Mouse (Mus musculus) adrenal gland, adult (tissue): ENCODE results near the gene Stpg1.

Source experiments
- DNase-seq, 2 experiments: peaks; one replicate each; pipeline ENCODE4 v3.0.0; 2022 to 2023; ENCODE audit warnings: low spot score in 1 of 2; ENCODE audit not compliant: inconsistent age in 2 of 2

Stpg1 gene

DNA sequence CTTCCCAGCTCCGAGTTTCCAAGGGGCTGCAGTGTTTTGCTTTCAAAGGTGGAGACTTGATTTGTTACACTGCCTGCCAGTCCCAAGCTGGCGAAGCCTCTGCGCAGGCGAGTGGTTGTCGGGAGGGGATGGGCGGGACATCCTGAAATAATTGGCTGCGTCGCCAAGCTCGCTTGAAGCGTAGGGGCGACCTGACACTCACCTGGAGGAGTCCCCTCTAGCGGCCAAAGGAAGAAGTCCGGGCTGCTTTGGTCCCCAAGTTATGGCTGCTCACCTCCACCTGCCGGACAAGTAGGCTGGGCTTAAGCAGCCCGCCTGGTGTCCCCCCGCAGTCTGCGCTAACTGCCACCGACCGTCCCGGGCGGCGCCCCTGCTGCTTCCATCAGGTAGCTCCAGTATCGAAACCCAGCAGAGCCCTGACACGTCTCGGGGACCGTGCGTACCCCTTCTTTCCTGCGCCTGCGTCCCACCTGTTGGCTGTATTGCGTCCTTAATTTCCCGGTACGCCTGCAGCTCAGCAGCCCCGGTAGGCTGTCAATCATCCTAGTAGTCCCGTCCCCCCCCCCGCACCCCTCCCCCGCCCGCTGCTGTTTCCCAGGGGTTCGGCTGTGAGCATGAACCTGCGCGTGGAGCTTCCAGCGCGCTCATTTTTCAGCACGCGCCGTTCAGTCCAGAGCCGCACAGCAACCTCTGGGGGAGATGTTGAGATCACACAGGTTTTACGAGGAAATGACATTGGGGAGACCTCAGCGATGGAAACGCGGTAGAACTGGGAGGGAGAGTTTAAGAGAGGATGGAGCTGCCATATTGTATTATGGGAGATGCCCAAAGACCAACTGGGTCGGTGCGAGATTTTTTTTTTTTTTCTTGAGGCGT is at the start of gene Stpg1, which contains the start of gene Nipal3:
Gene Stpg1 (plus strand): TSS at position 270 of the 876 bp plus-strand sequence.
Gene Nipal3 (minus strand): TSS at position 518 of the 876 bp plus-strand sequence.
- peak; percentile 92 to 96 for DNase-seq

DNA sequence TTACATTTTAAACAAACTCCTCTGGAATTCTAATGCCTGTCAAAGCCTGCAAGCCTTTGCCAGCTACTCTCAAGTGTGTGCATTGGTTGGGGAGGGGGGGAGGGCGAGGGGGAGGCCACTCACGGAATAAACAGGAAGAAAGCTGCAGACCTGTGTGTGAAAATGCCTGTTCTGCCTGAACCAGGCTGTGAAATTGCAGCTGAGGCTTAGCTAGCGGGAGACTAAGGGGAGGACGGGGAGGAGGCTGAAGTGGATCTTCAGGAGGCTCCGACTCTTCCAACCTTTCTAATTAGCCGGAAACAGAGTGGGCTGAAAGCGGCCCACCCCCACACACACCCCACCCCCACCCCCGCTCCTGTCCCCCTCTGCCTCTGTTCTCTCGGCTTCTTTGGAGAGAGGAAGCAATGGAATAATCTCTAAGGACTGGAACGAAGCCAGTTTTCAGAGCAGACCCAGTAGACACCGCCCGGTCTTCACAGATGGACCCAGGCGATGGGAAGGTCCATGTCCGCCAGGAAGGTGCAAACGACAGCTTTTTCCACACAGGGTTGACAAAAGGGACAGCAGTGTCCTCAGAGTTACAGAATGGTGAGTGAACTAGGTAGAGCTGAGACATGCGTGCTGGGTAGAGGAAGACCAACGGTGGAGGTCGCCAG is 43.1 kb upstream of the Stpg1 start:
- no peak for DNase-seq

DNA sequence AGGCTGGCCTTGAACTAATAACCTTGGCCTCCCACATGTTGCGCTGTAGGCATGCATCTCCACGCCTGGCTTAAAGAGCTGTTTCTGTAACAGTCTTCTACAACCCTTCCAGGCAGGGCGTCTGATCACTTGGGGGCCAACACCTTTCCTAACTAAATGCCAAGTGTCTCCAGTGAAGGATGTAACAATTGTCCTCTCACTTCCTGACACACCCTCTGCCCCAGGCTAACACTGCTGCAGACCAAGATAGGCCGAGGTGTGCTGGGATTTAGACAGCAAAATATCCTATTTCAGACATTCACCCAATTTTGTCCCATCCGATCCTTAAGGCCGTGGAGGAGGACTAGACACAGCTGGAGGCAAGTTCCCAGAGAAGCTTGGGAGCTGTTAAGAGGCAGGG is 41.4 kb upstream of the Stpg1 start:
- DNase-seq: peak in 1 of 2 experiments; percentile 39

DNA sequence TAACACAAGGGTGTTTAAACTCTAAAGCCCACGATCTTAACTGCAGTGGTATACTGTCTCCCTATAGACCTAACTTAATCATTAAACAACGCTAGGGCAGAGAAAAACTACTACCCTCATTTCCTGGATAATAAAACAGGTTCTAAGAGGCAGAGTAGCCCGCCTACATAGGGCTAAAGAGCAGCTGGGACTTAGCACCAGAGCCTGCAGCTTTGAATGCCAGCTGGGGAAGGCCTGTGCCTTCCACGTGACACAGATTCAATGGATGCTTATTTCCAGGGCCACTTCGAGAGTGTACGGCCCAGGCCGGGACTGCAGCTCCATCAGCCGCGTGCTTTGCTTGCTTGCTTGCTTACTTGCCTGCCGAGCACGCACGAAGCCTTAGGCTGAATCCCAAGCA is 41.0 kb upstream of the Stpg1 start:
- no peak for DNase-seq

DNA sequence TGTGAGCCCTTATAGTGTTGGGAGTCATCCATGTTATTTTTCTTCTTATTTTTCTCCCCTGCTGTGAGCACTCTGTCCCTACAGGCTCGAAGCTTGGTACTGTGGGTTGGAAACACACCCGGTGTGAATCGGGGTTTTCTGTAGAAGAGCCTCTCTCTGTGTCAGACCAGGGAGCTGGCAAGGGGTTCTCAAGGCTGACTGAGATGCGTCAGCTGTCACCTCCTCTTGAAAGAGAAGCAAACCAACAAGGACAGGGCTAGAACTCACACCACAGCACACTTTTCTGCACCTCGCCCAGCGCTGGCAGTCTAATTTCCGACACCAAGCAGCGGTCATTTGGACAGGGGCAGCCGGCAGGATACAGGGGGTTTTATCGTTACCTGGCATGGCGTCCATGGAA is 31.2 kb upstream of the Stpg1 start:
- peak in 1 of 2 experiments; percentile 62 for DNase-seq

DNA sequence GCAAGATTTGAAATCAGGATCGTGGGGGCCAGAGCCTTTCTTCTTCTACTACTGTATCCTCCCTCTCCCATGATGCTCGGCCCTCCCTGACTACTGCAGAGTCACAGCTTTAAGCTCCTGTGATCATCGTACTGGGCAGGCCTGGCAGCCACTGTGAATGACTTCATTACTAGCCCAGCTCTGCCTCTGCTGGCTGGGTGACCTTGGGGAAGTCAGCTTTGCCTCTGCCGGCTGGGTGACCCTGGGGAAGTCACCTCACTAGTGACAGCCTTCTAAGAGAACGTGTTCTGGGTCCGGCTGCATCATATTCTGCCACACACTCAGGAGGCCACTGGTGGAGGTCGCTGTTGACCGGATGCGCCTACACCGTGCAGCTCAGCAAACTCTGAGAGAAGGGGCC is 16.7 kb upstream of the Stpg1 start:
- DNase-seq: peak; percentile 21 to 50

DNA sequence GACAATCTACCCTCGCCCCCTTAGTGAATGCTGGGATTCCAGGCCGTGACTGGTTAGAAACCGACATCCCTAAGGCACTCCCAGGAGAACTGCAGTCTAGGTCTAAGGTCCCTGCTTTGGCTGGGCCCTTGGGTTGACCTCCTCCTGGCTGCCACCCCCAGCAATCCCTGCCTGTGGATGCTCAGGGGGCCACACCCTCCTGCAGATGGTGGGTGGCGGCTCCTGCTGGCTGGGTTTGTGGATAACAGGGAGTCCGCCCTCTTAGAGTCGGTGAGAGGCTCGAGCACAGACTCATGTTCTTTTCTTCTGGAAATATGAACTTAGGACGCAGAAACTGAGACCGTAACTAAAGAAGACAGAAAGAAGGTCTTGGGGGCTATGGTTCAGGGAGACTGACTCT is 14.2 kb upstream of the Stpg1 start:
- no peak for DNase-seq

DNA sequence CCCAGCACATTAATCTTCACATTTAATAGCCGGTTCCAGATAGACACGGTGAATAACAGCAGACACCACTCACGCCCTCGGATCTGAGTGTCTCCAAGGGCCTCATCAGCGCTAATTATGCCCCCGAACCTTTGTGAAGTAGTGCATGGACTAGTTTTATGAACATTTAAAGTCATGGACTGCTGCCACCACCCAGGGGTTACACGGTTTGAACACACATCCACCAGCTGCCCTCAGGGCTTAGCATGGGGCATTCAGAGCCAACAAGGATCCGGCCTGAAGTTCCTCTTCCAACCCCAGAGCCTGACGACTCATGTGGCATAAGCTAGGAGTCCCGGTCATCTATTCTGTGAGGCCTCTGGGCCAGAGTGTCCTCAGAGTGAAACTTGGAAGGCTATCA is 9.5 kb upstream of the Stpg1 start:
- no peak for DNase-seq

DNA sequence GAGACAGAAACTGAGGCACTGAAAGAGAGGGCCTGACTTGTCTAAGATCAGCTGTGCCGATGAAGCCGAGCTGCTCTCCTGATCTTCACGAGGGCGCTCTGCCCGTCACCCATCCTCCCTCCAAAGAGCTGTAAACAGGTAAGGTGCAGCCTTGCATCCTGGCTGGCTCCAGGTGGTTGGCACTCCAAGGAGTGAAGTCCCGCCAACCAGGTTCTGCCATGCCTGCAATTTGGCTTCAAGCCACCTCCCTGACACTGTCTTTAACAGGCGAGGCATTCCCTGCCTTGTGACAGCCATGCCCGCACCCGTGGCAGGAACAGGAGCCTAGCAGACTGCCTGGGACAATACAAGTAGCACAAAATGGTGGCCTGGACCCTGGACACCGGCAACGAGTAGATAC is 8.2 kb upstream of the Stpg1 start:
- no peak for DNase-seq

DNA sequence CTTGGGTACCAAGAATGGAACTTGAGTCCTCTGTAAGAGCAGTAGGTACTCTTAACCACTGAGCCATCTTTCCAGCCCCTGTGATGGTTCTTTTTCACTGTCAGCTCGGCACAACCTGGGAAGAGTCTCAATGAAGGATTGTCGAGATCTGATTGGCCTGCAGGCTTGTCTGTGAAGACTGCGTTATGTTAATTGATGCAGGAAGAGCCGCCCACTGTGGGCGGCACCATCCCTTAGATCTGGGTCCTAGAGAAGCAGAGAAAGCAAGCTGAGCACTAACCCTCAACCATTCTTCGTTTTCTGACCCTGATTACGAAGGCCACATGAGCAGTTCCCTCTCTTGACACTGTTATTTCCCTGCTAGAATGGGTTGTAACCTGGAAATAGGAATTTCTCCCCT is 5.3 kb upstream of the Stpg1 start:
- no peak for DNase-seq

DNA sequence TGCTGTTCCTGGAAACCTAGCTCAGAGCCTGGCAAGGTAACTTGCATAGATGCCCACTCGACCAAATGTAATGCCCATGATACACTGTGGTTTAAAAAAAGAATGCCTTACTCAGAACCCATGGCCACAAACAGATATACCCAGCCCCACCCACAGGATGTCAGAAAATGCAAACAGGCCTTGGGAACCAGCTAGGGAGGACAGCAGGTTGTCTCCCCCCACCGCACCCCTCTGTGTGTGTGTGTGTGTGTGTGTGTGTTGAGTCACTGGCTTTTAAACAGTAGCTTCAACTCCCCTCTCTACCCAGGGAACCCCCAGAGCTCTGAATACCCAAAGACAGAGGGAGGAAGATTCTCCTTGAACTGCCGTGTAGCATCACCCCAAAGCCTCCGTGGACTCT is 1.3 kb upstream of the Stpg1 start:
- DNase-seq: no peak

DNA sequence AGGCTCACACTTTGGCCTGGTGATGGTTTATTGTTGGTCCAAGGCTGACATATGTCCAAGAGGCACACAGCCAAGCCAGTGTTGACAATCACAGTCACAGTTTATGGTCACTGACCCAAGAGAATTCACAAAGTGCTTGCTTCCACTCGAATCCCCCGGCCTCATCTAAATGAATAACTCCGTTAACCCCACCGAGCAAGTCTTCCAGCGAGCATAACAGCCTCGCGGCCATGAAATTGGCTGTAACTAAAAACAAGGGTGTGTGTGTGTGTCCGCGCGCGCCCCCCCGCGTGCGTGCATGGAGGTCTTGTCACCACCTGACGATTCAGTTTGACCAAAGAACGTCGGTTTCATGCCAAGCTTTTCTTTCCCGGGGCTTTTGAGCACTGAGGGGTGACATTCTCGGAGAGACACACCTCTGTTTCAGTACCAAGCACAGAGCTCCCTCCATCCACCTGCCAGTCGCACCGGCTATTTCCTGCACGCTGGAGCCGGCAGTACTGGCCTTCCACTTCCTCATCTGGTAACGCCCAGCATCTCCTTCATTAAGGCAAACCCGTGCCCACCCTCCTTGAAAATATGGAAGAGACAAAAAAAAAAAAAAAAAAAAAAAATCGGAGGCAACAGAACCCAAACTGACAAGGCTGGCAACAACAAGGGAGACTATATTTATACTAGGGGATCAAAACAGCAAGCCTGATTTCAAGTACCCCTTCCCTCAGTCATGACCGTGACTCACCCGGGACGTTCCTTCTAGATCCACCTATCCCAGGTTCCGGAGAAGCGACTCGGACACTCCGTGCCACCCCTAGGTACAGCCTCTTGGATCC is 684 bp upstream of the Stpg1 start:
- DNase-seq: peak; percentile 43 to 75

DNA sequence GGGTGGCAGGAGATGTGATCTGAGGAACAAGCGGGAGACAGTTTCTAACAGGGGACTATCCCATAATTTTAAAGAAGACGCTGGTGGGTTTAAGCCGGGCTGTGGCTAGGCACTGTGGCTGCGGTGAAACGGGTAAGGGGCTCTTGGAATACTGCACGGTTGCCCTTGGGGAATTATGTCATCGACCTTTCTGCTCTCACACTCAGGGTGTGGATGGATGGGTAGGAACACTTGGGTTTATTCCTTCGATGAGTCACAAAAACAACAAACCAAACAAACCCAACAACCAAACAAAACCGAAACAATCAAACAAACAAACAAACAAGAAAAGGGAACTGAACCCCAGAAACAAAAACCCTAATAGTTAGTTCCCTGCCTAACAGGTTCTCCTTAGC is 804 bp downstream of the Stpg1 start:
- DNase-seq: no peak

DNA sequence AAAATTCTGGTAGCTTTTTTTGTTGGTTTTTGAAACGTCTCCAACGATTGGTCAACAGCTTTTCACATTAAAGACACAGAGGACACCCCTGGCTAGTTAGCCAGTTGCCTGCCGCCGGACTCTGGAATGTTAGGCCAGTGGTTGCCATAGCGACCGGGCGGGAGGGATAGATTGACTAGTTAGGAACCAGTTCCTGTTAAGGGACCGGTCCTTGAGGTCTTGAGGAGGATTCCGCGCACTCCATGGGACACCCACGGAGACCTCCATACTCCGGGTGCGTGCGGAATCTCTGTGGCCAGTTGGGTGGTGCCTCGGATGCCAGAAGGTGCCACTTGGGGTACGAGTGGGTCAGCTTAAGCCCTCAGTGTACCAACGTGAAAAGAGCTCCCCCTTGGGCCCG is 1.2 kb downstream of the Stpg1 start:
- DNase-seq: peak; percentile 53 to 80

DNA sequence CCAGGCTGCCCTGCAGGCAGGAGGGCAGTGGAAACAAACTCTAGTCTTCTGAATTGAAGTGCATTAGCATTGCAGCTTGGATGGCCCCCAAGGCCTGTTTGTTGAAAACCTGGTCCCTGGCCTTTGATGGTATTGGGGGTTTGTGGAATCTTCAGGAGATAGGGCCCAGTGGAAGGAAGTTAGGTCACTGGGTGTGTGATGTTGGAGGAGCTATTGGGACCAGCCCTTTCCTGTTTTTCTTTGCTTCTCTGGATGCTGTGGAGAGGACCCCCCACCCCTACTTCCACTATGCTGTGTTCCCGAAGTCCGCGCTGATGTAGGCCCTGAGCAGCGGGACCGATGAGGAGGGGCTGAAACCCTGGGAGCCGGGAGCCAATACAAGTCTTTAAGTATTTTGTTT is 3.5 kb downstream of the Stpg1 start:
- no peak for DNase-seq

DNA sequence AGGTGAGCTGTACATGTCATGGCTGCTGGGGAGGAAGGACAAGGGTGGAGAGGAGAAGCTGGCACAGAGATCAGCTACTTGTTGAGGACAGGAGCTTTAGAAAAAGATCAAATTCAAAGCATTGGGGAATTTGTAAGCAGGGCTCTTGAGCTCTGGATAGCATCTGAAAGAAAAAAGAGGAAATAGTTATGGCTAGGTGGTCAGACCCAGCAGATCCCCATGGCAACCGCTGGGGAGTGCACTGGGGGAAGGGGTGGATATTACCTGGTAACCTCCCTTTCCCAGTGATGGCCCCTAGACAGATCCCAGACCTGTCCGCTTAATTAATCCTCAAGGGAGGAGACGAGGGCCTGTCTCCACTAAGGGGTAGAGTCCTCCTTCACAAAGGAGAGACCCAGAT is 5.2 kb downstream of the Stpg1 start:
- no peak for DNase-seq

DNA sequence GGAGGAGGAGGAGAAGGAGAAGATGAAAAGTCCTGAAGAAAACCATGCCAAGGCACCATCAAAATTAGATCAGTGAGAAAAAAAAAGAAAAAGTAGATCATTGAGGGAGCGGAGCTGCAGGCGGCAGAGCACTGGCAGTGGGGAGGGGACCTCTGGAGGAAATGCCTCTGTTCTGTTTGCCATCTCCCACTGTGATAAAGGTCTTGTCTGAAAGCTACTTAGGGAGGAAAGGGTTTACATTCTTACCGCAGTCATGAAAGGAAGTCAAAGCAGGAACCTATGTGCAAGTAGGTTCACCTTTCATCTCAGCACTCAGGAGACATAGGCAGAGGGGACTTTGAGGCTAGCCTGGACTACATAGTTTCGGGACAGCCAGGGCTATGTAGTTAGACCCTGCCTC is 7.0 kb downstream of the Stpg1 start:
- no peak for DNase-seq

DNA sequence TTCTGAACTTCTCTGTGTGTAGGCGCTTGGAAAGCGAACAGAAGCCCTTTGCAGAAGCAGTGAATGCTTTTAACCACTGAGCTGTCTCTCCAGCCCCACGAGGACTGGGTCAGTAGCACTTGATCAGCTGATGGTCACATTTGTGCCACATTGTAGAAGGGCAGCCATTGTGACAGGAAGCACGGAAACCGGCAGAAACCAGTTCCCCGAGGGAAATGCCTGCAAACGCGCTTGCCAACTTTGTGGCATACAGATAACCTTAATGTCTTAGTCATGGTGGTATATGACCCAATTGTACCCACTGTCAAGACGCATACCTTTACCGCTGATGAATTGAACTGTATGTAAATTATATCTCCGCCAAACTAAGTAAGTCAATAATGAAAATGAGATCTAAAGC is 11.2 kb downstream of the Stpg1 start:
- DNase-seq: no peak

DNA sequence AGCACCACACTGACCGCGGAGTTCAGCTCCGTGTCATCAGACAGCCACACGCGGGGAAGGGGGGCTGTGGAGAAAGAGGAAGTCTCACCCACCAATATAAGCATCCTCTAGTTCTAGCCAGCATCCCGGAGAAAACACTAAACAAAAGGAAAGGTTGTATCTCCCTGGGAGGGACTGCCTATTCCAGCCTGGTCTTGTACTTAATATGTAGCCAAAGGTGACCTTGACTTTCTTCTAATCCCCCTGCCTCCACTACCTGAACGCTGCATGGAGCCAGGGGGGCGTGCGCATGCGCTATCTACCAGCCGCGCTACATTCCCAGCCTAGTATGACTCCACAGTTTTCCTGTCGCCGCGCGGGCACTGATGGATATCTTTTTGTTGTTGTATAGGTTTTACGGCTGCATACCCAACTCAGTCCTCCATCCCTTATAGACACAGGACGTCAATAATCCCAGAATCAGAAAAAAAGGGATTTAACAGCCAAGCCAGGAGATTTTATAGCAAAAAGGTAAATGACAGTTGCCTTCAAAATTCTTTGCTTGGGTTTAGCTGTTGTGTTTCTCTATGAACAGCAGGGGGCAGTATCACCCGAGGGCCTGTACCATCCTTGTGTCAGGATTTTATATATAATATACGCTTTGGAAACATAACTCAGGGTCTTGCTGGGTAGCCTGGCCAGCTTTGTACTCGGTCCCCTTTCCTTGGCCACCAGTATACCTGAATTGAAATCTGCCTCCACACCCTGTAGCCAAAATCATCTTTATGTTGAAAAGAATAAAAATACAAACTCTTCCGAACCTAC is 13.2 kb downstream of the Stpg1 start:
- peak in 1 of 2 experiments; percentile 62 for DNase-seq

DNA sequence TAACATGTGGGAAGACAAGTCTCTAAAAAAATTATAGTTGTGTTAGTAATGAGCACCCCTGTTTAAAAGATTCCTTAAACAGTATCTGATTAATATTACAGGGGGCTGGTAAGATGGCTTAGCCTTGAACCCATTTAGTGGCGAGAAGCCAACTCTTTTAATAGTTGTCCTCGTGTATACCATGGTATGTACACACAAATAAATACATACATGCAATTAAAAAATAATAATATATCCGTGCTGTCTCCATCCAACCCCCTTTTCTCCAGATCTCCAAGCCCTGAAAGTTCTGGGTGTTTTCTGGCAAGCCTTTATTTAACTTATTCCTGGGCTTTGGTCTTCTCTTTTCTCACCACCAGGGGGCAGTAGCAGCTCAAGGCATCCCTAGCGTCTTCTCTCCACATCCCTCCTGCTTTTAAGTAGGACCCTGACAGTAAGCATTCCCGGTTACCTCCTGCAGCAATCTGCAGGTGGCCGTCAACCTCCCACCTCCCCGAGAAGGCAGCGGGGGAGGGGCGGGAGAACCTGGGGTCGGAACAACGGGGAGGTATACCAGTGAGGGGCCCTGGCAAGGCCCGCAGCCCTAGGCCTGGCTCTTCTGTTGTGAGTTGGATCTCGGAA is 13.9 kb downstream of the Stpg1 start:
- peak; percentile 61 to 90 for DNase-seq
